17 mouse cellular contexts compared by ENCODE assay signal in the genomic region with DNA sequence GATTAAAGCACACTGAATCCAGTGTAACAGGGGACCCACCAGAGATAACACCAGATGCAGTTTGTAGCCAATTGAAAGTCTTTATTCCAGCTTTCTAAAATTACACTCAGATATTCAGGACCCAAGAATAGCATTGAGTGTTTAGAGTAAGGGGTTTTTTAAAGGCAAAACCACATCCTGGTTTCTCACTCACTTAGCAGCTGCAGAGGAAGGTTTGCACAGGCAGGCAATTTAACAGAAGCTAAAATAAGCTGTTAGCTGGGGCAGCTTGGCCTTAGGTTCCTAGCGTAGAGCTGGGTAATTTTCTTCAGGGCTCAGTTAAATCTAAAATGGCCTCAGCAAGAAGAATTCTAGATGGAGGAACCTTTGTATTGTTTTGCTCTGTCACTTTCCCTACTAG. TPM values are rescaled to one million over a fixed set of nuclear protein-coding genes. Genes with fewer than 3 reads are reported as not detected.
DNase-seq lines count a peak whose midpoint lies in the region; ATAC-seq and TF ChIP-seq lines count a peak whose summit lies in the region.
"Had no signal": no experiment of that assay in that cellular context is flagged by ENCODE, and none has a peak within 500 bp of the region (broad histone marks: within the 10 kb centered on the region; RNA-seq: fewer than 3 reads in every experiment).

No protein-coding gene starts in this region.

- H3K36me3 ChIP-seq in heart, embryonic 11.5 days (ENCODE audit: control insufficient read depth, insufficient read depth, low read length): no peaks in the 10 kb centered on the region
- no peaks in the 10 kb centered on the region; the same call in 1 of the 2 replicates for H3K36me3 ChIP-seq in splenic B cell, adult 2 months (ENCODE audit: control insufficient read depth, insufficient read depth, low read length, poor library complexity, severe bottlenecking)
- H3K36me3 ChIP-seq: kidney, embryonic 15.5 days; liver, embryonic 15.5 days; neural tube, embryonic 12.5 days had no signal

- no peaks in the 10 kb centered on the region for H3K9me3 ChIP-seq in heart, embryonic 11.5 days (replicated peaks; ENCODE audit: control insufficient read depth, low read length)
- H3K9me3 ChIP-seq: kidney, embryonic 15.5 days; liver, embryonic 15.5 days; neural tube, embryonic 12.5 days had no signal

- no peak for DNase-seq in heart, postnatal 14 days
- peak; percentile 69 to 77 for DNase-seq in spleen, postnatal 36 days (ENCODE audit: low spot score in 2 of 2)
- no peak for DNase-seq in spleen, postnatal 4 days (ENCODE audit: low spot score in 2 of 2)
- DNase-seq in splenic B cell, adult 2 months (ENCODE audit: low read depth, low spot score): peak; percentile 68
- no peak for DNase-seq in kidney, postnatal 36 days
- no peak for DNase-seq in kidney, postnatal 10 days
- DNase-seq: adrenal gland, adult 2 months; cerebellum, adult 8-10 months; layer of hippocampus, postnatal 36 days; lung, postnatal 14 days; midbrain, embryonic 14.5 days; spleen, adult 18-20 months had no signal

- TF ChIP-seq CTCF in bone marrow macrophage, adult 2 months (IDR thresholded peaks at IDR 0.05; ENCODE audit: low read depth, low read length): no peak

- H3K4me2 ChIP-seq in heart, embryonic 11.5 days: no peak overlapping the region
- H3K4me2 ChIP-seq: kidney, embryonic 15.5 days; liver, embryonic 15.5 days; neural tube, embryonic 12.5 days had no signal

- ATAC-seq in heart, embryonic 11.5 days (replicated peaks; ENCODE audit: insufficient number of reproducible peaks, low FRiP score, low TSS enrichment): no peak

- H3K9ac ChIP-seq in heart, embryonic 11.5 days (ENCODE audit: low read depth, low read length): no peak overlapping the region
- H3K9ac ChIP-seq: kidney, embryonic 15.5 days; liver, embryonic 15.5 days; neural tube, embryonic 12.5 days had no signal

- H3K27me3 ChIP-seq in heart, embryonic 11.5 days (ENCODE audit: control insufficient read depth, insufficient read depth, low read length): no peaks in the 10 kb centered on the region
- no peaks in the 10 kb centered on the region for H3K27me3 ChIP-seq in splenic B cell, adult 2 months (ENCODE audit: control insufficient read depth, insufficient read depth, low read length, poor library complexity, severe bottlenecking)
- H3K27me3 ChIP-seq: kidney, embryonic 15.5 days; liver, embryonic 15.5 days; neural tube, embryonic 12.5 days had no signal

- peak overlapping the region; percentile 43 for H3K27ac ChIP-seq in heart, embryonic 11.5 days (ENCODE audit: low read depth, low read length)
- H3K27ac ChIP-seq in bone marrow macrophage, adult 2 months (ENCODE audit: insufficient read depth, low read depth, low read length): peak overlapping the region; percentile 75
- H3K27ac ChIP-seq: kidney, embryonic 15.5 days; liver, embryonic 15.5 days; neural tube, embryonic 12.5 days had no signal

- no peak for TF ChIP-seq POLR2A in bone marrow macrophage, adult 2 months (IDR thresholded peaks at IDR 0.05; ENCODE audit: borderline replicate concordance, low read depth, low read length)

- no peak overlapping the region for H3K4me3 ChIP-seq in heart, embryonic 11.5 days (ENCODE audit: low read depth, low read length)
- no peak overlapping the region for H3K4me3 ChIP-seq in bone marrow macrophage, adult 2 months (ENCODE audit: insufficient read depth, low read length)
- H3K4me3 ChIP-seq: kidney, embryonic 15.5 days; liver, embryonic 15.5 days; neural tube, embryonic 12.5 days had no signal

- 68% methylated on average over 1 of the region's 1 CpGs for WGBS in heart, embryonic 11.5 days (ENCODE audit: insufficient replicate concordance)

- H3K4me1 ChIP-seq in heart, embryonic 11.5 days (ENCODE audit: control insufficient read depth, insufficient read depth, low read length): peaks cover 22% of the 10 kb centered on the region
- H3K4me1 ChIP-seq in bone marrow macrophage, adult 2 months (ENCODE audit: control insufficient read depth, insufficient read depth, low read length): peaks cover 81% of the 10 kb centered on the region
- H3K4me1 ChIP-seq: neural tube, embryonic 12.5 days had no signal

- intact Hi-C loops in heart, postnatal 14 days (cut with DNase I): no loop called here

RNA-seq across cellular contexts. Expression of a gene that starts 13.6 kb away (rescaled TPM):
- polyA plus RNA-seq in heart, embryonic 11.5 days (2014; fragmentation: Nextera tagmentation; extraction: Ambion mirVana): 22.2 and 24.2 TPM in 2 replicates
- 10 to 100 TPM; 56.9 to 63.9 TPM for total RNA-seq in heart, postnatal 14 days (2021)
- polyA plus RNA-seq in bone marrow macrophage, adult 2 months (2012; ENCODE audit: insufficient read depth, insufficient read length, missing spikeins): 91.0 and 100 TPM in 2 replicates

Comparison
In these comparisons a context has a peak if more than half of its experiments do, and no peak if none do; other contexts are left out.
1. DNase-seq: peak in spleen, postnatal 36 days (2 of 2) and splenic B cell, adult 2 months (single experiment); none in heart, postnatal 14 days (0 of 2), spleen, postnatal 4 days (0 of 2), kidney, postnatal 36 days (0 of 2) and kidney, postnatal 10 days (single experiment).